Mouse (Mus musculus) megakaryocyte progenitor cell, adult 5-6 weeks (primary cell): ENCODE results near the gene Olfr523. TPM values are rescaled to one million over a fixed set of nuclear protein-coding genes. Genes with fewer than 3 reads are reported as not detected.

Experiments used
- ATAC-seq: replicated peaks from 2 replicates; pipeline ENCODE4 v1.8.0; 2016; ENCODE audit warnings: mild to moderate bottlenecking, moderate TSS enrichment, inconsistent platforms; ENCODE audit not compliant: poor library complexity
- total RNA-seq, 2 experiments: library from RNA; stranded (forward) in 1 of 2; stranded (reverse) in 1 of 2; fragments of 157-497, 149-512 nt in 1 of 2; fragments of 200-1000 nt in 1 of 2; gene quantifications; 2 replicates each; pipeline versions ENCODE4 v1.2.3 to v1.2.4; 2015 to 2017

The Olfr523 gene
- total RNA-seq, 2 experiments from 2014 or later, result not detected

DNA sequence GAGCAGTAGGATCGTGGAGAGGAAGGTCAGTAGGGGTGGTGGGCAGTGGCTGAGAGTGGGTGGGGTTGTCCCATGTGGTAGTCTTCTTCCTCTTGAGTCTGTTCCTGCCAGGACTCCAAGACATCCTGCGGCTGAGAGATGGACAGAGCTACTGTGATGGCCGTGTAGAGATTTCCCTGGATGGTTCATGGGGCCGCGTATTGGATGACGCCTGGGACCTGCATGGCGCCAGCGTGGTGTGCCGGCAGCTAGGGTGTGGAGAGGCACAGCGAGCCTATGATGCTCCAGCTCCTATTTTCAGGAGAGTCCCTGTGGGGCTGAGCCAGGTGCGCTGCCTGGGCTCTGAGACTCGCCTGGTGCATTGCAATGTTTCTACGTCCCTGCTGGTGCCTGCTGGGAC is 51.2 kb downstream of the Olfr523 start:
- no peak for ATAC-seq

Other genes with a start within 250 kb of the Olfr523 start
- not detected in 2 replicates for gene Utf1, start 229.4 kb upstream of the Olfr523 start, total RNA-seq (2015)
- gene Utf1, start 229.4 kb upstream of the Olfr523 start, total RNA-seq (2017), result not detected in 2 replicates
- 0.10 and 0.27 TPM in 2 replicates for gene 6430531B16Rik, start 194.5 kb upstream of the Olfr523 start, total RNA-seq (2015)
- 0.57 TPM in 1 of 2 replicates, not detected in the other for gene 6430531B16Rik, start 194.5 kb upstream of the Olfr523 start, total RNA-seq (2017)
- 1.3 and 1.9 TPM in 2 replicates for gene Adam8, start 180.7 kb upstream of the Olfr523 start, total RNA-seq (2015)
- 1.3 and 1.7 TPM in 2 replicates for gene Adam8, start 180.7 kb upstream of the Olfr523 start, total RNA-seq (2017)
- 32.2 and 34.8 TPM in 2 replicates for gene Zfp511, start 136.8 kb upstream of the Olfr523 start, total RNA-seq (2015)
- 21.0 and 21.1 TPM in 2 replicates for gene Zfp511, start 136.8 kb upstream of the Olfr523 start, total RNA-seq (2017)
- gene Tubgcp2, start 136.5 kb upstream of the Olfr523 start, total RNA-seq (2015), result 24.0 and 25.8 TPM in 2 replicates
- 35.2 and 36.5 TPM in 2 replicates for gene Tubgcp2, start 136.5 kb upstream of the Olfr523 start, total RNA-seq (2017)
- not detected in 2 replicates for gene Msx3, start 124.1 kb upstream of the Olfr523 start, total RNA-seq (2015)
- not detected in 2 replicates for gene Msx3, start 124.1 kb upstream of the Olfr523 start, total RNA-seq (2017)
- gene Caly, start 90.7 kb upstream of the Olfr523 start, total RNA-seq (2015), result not detected in 2 replicates
- not detected in 2 replicates for gene Caly, start 90.7 kb upstream of the Olfr523 start, total RNA-seq (2017)
- gene Prap1, start 79.8 kb upstream of the Olfr523 start, total RNA-seq (2015), result not detected in 2 replicates
- gene Prap1, start 79.8 kb upstream of the Olfr523 start, total RNA-seq (2017), result not detected in 2 replicates
- gene Fuom, start 70.8 kb upstream of the Olfr523 start, total RNA-seq (2015), result 6.9 and 7.9 TPM in 2 replicates
- 10.8 and 11.5 TPM in 2 replicates for gene Fuom, start 70.8 kb upstream of the Olfr523 start, total RNA-seq (2017)
- 26.1 and 31.7 TPM in 2 replicates for gene Paox, start 57.4 kb upstream of the Olfr523 start, total RNA-seq (2015)
- 15.7 and 23.4 TPM in 2 replicates for gene Paox, start 57.4 kb upstream of the Olfr523 start, total RNA-seq (2017)
- gene Echs1, start 56.7 kb upstream of the Olfr523 start, total RNA-seq (2015), result 108 and 109 TPM in 2 replicates
- gene Echs1, start 56.7 kb upstream of the Olfr523 start, total RNA-seq (2017), result 95.5 and 147 TPM in 2 replicates
- 23.8 and 29.2 TPM in 2 replicates for gene Mtg1, start 35.7 kb upstream of the Olfr523 start, total RNA-seq (2015)
- gene Mtg1, start 35.7 kb upstream of the Olfr523 start, total RNA-seq (2017), result 10.4 and 11.4 TPM in 2 replicates
- not detected in 2 replicates for gene Sprn, start 18.3 kb upstream of the Olfr523 start, total RNA-seq (2015)
- gene Sprn, start 18.3 kb upstream of the Olfr523 start, total RNA-seq (2017), result not detected in 2 replicates
- gene Olfr522, start 8.5 kb upstream of the Olfr523 start, total RNA-seq (2015), result not detected in 2 replicates
- not detected in 2 replicates for gene Olfr522, start 8.5 kb upstream of the Olfr523 start, total RNA-seq (2017)
- not detected in 2 replicates for gene Olfr524, start 32.7 kb downstream of the Olfr523 start, total RNA-seq (2015)
- not detected in 2 replicates for gene Olfr524, start 32.7 kb downstream of the Olfr523 start, total RNA-seq (2017)
- gene Cd163l1, start 45.0 kb downstream of the Olfr523 start, total RNA-seq (2015), result not detected in 2 replicates
- gene Cd163l1, start 45.0 kb downstream of the Olfr523 start, total RNA-seq (2017), result 0.21 TPM in 1 of 2 replicates, not detected in the other
- gene 5830411N06Rik, start 74.1 kb downstream of the Olfr523 start, total RNA-seq (2015), result not detected in 2 replicates
- not detected in 2 replicates for gene 5830411N06Rik, start 74.1 kb downstream of the Olfr523 start, total RNA-seq (2017)
- not detected in 2 replicates for gene Olfr525, start 147.6 kb downstream of the Olfr523 start, total RNA-seq (2015)
- gene Olfr525, start 147.6 kb downstream of the Olfr523 start, total RNA-seq (2017), result not detected in 2 replicates
- not detected in 2 replicates for gene Olfr527, start 160.8 kb downstream of the Olfr523 start, total RNA-seq (2015)
- gene Olfr527, start 160.8 kb downstream of the Olfr523 start, total RNA-seq (2017), result not detected in 2 replicates
- 0.07 TPM in 1 of 2 replicates, not detected in the other for gene Olfr60, start 188.5 kb downstream of the Olfr523 start, total RNA-seq (2015)
- gene Olfr60, start 188.5 kb downstream of the Olfr523 start, total RNA-seq (2017), result not detected in 2 replicates
- gene Olfr530, start 203.1 kb downstream of the Olfr523 start, total RNA-seq (2015), result not detected in 2 replicates
- gene Olfr530, start 203.1 kb downstream of the Olfr523 start, total RNA-seq (2017), result not detected in 2 replicates
- gene Olfr531, start 229.7 kb downstream of the Olfr523 start, total RNA-seq (2015), result not detected in 2 replicates
- gene Olfr531, start 229.7 kb downstream of the Olfr523 start, total RNA-seq (2017), result not detected in 2 replicates
- not detected in 2 replicates for gene Olfr532, start 248.4 kb downstream of the Olfr523 start, total RNA-seq (2015)
- gene Olfr532, start 248.4 kb downstream of the Olfr523 start, total RNA-seq (2017), result not detected in 2 replicates